Mouse (Mus musculus) liver, embryonic 11.5 days (tissue): ENCODE data around the gene Erc2. TPM values are rescaled to one million over a fixed set of nuclear protein-coding genes. Genes with fewer than 3 reads are reported as not detected.

Source experiments
- ATAC-seq: fragments of 200-750 bp; cut with Nextera tagmentation; replicated peaks from 2 replicates; pipeline ENCODE4 v1.8.0; 2017; ENCODE audit warnings: moderate number of reproducible peaks, mild to moderate bottlenecking, moderate TSS enrichment, moderate library complexity; ENCODE audit not compliant: low FRiP score
- DNase-seq: peaks from one replicate; pipeline ENCODE4 v3.0.0-alpha.2; 2017; ENCODE audit warnings: low spot score
- H3K27ac ChIP-seq: fragments of 300-500 bp; sonication (generic); 2 replicates; pipeline ENCODE4 v1.5.1; 2014; ENCODE audit warnings: mild to moderate bottlenecking, low read depth, low read length, control low read depth
- H3K27me3 ChIP-seq: fragments of 300-500 bp; sonication (generic); replicated peaks from 2 replicates; pipeline ENCODE4 v1.6.1; 2014; ENCODE audit warnings: low read length, mixed read lengths; ENCODE audit not compliant: control insufficient read depth, insufficient read depth
- H3K36me3 ChIP-seq: fragments of 300-500 bp; sonication (generic); 2 replicates; pipeline ENCODE4 v1.6.1; 2014; ENCODE audit warnings: mild to moderate bottlenecking, low read length, moderate library complexity, mixed read lengths; ENCODE audit not compliant: control insufficient read depth, insufficient read depth
- H3K4me1 ChIP-seq: fragments of 300-500 bp; sonication (generic); replicated peaks from 2 replicates; pipeline ENCODE4 v1.6.1; 2014; ENCODE audit warnings: low read length, mixed read lengths; ENCODE audit not compliant: control insufficient read depth, insufficient read depth
- H3K4me2 ChIP-seq: fragments of 300-500 bp; sonication (generic); 2 replicates; pipeline ENCODE4 v1.6.1; 2014; ENCODE audit warnings: mild to moderate bottlenecking, control low read depth, moderate library complexity
- H3K4me3 ChIP-seq: fragments of 300-500 bp; sonication (generic); 2 replicates; pipeline ENCODE4 v1.5.1; 2014; ENCODE audit warnings: low read depth, low read length, control low read depth
- H3K9ac ChIP-seq: fragments of 300-500 bp; sonication (generic); 2 replicates; pipeline ENCODE4 v1.6.1; 2014; ENCODE audit warnings: low read depth, low read length, control low read depth
- H3K9me3 ChIP-seq: fragments of 300-500 bp; sonication (generic); 2 replicates; pipeline ENCODE4 v1.6.1; 2016; ENCODE audit warnings: low read length, inconsistent platforms, mixed read lengths; ENCODE audit not compliant: control insufficient read depth
- WGBS: fragments of 180-500 bp; shearing (Covaris S2); extraction: QIAGEN DNeasy Blood & Tissue Kit; methylation state at CpG from one replicate; pipeline ENCODE4 v1.1.7; 2014; 5-methylcytosine and 5-hydroxymethylcytosine counted together
- polyA plus RNA-seq: library from polyadenylated mRNA; unstranded; fragments of >200 nt; fragmentation: Nextera tagmentation; extraction: Ambion mirVana; gene quantifications from 2 replicates; pipeline ENCODE4 v1.2.1, GENCODE M21; 2014

Erc2 gene
- polyA plus RNA-seq, 1 experiment from 2014 or later: 1.6 TPM

DNA sequence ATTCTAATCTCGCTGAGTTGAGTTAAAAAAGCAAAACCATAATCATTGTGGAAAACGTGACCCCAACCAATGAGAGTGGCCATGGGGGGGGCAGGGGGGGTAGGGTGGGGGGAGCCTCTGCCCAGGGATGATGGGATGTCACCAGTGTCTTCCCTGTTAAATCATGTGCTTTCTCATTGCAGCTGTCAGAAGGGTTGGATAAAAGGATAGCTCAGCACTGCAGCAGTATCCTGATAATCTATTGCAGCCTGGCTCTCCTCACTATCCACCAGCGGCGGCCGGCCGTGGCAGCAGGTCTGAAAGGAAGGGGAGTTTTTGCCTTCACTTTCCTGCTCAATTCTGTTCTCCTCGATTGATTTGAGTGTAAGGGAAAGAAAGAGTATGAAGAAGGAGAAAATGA is 853.2 kb downstream of the Erc2 start:
- no peaks in the 10 kb centered on the region for H3K27me3 ChIP-seq

DNA sequence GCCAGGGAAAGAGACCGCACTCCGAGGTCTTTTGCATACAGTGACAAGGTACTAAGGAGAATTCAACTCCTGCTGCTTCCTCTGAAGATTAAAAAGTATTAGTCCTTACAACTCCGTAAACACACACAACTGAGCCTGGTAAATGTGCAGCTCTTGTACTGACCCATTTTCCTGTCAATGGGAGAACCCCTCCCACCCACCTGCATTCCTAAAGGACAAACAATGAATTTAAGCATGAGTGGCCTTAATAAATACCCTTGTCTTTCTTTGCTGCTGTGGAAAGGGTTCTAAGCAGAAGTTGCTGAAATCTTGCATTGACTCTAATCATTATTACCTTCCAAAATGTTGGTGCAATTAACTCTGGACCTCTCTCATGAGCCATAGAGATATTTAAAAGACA is 854.5 kb downstream of the Erc2 start:
- DNase-seq (no peak), ATAC-seq (no peak)
- H3K4me1 ChIP-seq: no peaks in the 10 kb centered on the region
- no peak overlapping the region for H3K9ac ChIP-seq
- no peak overlapping the region for H3K4me2 ChIP-seq
- no peaks in the 10 kb centered on the region for H3K27me3 ChIP-seq
- H3K27ac ChIP-seq: no peak overlapping the region
- no peaks in the 10 kb centered on the region for H3K9me3 ChIP-seq
- H3K4me3 ChIP-seq: no peak overlapping the region
- H3K36me3 ChIP-seq: no peaks in the 10 kb centered on the region
- 63% methylated on average over 3 of the region's 3 CpGs for WGBS

More for the DNA sequence above, 853.2 kb downstream of the Erc2 start:
- Histone ChIP-seq H3K4me3 (no peak overlapping the region), H3K27ac (no peak overlapping the region), H3K4me1 (no peaks in the 10 kb centered on the region), H3K9ac (no peak overlapping the region), H3K9me3 (no peaks in the 10 kb centered on the region), H3K4me2 (no peak overlapping the region), H3K36me3 (no peaks in the 10 kb centered on the region)
- WGBS: 32% methylated on average over 7 of the region's 7 CpGs
- no peak for ATAC-seq
- DNase-seq: no peak

DNA sequence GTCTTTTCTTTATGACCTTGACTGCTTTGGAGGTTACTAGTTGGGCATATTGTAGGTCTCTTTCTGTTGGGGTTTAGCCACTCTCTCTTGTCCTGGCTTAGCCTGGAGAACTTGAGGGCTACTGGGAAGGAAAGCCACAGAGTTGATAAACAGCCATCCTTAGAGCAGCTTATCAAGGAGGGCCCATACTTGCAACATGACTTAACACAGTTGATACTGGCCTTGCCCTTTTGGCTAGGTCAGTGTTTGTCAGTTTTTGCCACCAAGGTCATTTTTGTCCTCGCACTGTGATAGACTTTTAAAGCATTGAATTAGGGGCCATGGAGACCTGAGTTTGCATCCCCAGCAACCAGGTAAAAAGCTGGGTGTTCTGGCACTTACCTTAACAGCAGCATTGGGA is 858.6 kb downstream of the Erc2 start:
- 48% methylated on average over 1 of the region's 1 CpGs for WGBS
- no peaks in the 10 kb centered on the region for H3K9me3 ChIP-seq
- no peaks in the 10 kb centered on the region for H3K27me3 ChIP-seq
- no peaks in the 10 kb centered on the region for H3K36me3 ChIP-seq
- H3K4me2 ChIP-seq: no peak overlapping the region
- no peak overlapping the region for H3K9ac ChIP-seq
- no peaks in the 10 kb centered on the region for H3K4me1 ChIP-seq
- ATAC-seq (no peak), DNase-seq (no peak)
- H3K27ac ChIP-seq: no peak overlapping the region
- no peak overlapping the region for H3K4me3 ChIP-seq

DNA sequence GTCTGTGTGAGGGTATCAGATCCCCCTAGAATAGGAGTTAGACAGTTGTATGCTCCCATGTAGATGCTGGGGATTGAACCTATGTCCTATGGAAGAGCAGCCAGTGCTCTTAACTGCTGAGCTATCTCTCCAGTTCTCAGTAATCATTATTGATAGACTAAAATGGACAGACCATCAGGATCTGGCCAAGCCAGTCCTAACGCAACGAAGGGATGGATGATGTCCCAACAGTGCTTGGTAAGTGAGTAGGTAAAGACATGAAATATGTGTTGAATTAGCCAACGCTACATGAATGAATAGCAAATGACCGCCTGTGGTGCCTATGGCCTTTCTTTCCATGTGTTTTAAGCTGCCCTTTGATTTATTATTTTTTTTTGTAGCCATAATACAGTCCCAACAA is 871.6 kb downstream of the Erc2 start:
- no peak for DNase-seq
- ATAC-seq: no peak
- no peaks in the 10 kb centered on the region for H3K36me3 ChIP-seq
- no peaks in the 10 kb centered on the region for H3K9me3 ChIP-seq
- no peaks in the 10 kb centered on the region for H3K4me1 ChIP-seq
- H3K9ac ChIP-seq: no peak overlapping the region
- WGBS: 86% methylated on average over 4 of the region's 4 CpGs
- H3K27ac ChIP-seq: no peak overlapping the region
- no peaks in the 10 kb centered on the region for H3K27me3 ChIP-seq
- no peak overlapping the region for H3K4me2 ChIP-seq
- no peak overlapping the region for H3K4me3 ChIP-seq

DNA sequence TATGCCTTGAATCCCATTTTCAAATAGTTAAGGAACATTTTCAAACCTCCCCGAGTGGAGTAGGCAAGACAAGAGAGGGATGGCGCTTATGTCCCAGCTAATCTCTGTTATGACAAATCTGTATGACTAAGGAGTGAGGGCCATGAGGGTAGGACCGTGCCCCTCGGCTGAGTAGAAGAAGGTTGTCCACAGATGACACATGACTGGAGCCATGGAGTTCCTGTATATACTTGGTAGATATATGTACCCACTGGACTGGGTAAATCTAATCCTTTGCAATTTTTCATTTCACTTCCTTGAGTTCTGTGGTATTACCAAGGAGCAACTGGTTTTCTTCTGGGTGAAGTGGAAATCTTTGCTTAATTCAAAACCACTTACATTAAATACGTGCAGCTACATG is 872.0 kb downstream of the Erc2 start:
- 74% methylated on average over 5 of the region's 5 CpGs for WGBS
- Histone ChIP-seq H3K27ac (no peak overlapping the region), H3K4me1 (no peaks in the 10 kb centered on the region), H3K9ac (no peak overlapping the region), H3K27me3 (no peaks in the 10 kb centered on the region), H3K9me3 (no peaks in the 10 kb centered on the region), H3K4me3 (no peak overlapping the region), H3K4me2 (no peak overlapping the region), H3K36me3 (no peaks in the 10 kb centered on the region)
- DNase-seq (no peak), ATAC-seq (no peak)

DNA sequence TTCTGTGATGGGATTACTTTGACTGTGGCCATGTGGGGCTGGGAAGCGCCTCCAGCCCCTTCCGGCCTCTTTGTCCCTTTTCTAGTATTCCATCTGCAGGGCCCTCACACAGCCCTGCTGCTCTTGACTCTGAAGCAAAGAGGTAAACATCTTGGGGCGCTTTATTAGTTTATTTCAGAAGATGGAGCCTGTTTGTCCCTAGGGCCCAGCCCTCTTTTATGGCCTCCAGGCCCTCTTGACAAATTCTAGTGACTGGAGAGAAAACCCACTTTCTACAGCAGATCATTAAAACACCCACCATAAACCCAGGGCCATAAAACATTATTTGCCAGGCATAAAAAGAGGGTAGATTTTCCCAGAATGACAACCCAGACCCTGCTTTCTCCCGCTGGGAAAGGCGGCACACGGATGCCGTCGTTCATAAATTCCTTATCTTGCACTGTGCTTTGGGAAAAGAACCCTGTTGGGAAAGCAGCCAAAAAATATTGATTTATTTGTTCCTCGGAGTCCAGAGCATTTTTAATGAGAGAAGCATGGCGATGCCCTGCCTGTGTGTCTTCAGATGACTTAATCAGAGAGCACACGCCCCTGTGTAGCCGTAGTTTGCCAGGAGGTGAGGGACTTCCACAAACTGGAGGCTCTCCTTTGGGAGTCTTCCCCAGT is 879.1 kb downstream of the Erc2 start:
- no peak overlapping the region for H3K4me3 ChIP-seq
- ATAC-seq (no peak), DNase-seq (no peak)
- H3K36me3 ChIP-seq: no peaks in the 10 kb centered on the region
- no peak overlapping the region for H3K4me2 ChIP-seq
- H3K27ac ChIP-seq: no peak overlapping the region
- 59% methylated on average over 12 of the region's 12 CpGs for WGBS
- H3K4me1 ChIP-seq: no peaks in the 10 kb centered on the region
- H3K9me3 ChIP-seq: no peaks in the 10 kb centered on the region
- no peak overlapping the region for H3K9ac ChIP-seq
- H3K27me3 ChIP-seq: peaks cover 49% of the 10 kb centered on the region

DNA sequence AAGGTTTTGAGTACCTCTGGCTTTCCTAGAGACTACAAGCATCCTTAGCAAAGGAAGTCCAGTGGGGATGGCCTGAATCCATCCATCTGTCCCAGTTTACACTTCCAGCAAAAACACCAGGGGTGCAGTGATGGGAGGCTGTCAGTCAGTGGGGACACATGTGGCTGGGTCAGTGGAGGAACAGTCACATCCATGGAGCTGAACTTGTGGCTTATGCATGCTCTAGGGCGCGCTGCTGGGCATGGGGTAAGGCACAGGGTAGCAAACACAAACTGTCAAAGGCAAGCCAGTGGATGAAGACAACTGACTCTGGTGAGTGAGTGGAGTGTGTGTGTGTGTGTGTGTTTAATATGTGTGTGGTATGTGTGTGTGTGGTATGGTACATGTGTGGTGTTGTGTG is 881.0 kb downstream of the Erc2 start:
- Histone ChIP-seq H3K27me3 (peaks cover 69% of the 10 kb centered on the region), H3K27ac (no peak overlapping the region), H3K36me3 (no peaks in the 10 kb centered on the region), H3K4me3 (no peak overlapping the region), H3K9me3 (no peaks in the 10 kb centered on the region), H3K9ac (no peak overlapping the region), H3K4me2 (no peak overlapping the region), H3K4me1 (no peaks in the 10 kb centered on the region)
- WGBS: 76% methylated on average over 2 of the region's 2 CpGs
- ATAC-seq: no peak
- DNase-seq: no peak

DNA sequence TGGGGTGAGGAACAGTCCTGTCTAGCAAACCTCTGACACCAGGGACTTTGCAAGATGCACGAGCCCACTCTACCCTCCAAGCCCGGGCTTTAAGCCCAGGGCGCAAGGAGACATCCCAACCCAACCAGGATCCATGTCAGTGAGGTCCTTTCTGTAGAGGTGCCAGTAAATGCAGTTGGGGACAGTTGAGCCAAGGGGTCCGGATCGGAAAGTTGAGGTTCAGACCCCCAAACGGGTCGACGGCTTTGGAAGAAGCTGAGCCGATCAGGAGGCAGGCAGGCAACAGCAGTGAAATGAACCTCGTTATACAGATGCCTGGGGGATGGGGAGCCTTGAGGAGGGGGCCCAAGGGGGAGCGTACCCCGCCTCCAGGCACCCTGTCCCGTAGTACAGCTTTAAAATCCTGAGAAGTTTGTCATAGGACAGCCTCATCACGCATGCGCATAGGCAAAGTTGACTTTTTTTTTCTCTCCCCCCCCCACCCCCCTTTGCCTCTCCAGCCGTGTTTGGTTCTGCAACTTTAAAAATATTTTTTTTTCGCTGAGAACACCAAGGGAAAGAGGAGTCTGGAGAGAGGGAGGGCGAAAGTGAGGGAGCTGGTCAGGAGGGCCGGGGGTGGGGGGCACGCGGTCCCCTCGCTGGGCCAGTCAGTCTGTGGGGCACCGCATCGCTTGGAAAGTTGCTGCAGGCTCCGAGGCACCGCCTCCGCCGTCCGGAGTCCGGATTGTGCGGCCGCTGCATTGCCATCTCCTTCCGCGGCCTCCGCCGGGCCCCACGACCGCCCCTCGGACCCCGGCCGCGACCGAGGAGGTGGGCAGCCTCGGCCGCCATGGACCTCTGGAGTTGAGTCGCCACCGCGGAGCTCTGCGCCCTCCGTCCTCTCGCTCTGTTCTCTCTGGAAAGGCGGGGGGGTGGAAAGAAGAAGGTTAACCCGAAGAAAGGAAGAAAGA is 882.1 kb downstream of the Erc2 start, which contains the start of gene Wnt5a:
Gene Wnt5a, plus strand, starts transcription at position 650 of the 950 bp plus-strand sequence.
- peaks cover 80% of the 10 kb centered on the region for H3K27me3 ChIP-seq
- DNase-seq (peak; percentile 33), ATAC-seq (no peak; the same call in 1 of the 2 replicates)
- H3K4me2 ChIP-seq: peak within 1 kb of the TSS; percentile 75
- peak within 1 kb of the TSS; percentile 55 for H3K4me3 ChIP-seq
- H3K36me3 ChIP-seq: no peaks in the 10 kb centered on the region
- 0 out of 2 replicates have a peak within 1 kb of the TSS, but pooled peaks have one; percentile 13 for H3K27ac ChIP-seq
- H3K9me3 ChIP-seq: no peaks in the 10 kb centered on the region
- peak within 1 kb of the TSS; percentile 34 for H3K9ac ChIP-seq
- H3K4me1 ChIP-seq: no peaks in the 10 kb centered on the region
- 3% methylated on average over 51 of the region's 53 CpGs for WGBS
